Mouse (Mus musculus): ENCODE data around the gene 6030468B19Rik.

- TF ChIP-seq CTCF (IDR thresholded peaks at IDR 0.05; ENCODE audit: low read depth) (0 out of 2 replicates have a peak, but pooled peaks have one; percentile 1), EP300 (IDR thresholded peaks at IDR 0.05; ENCODE audit: low read depth) (no peak)
These were observed 16.1 kb upstream of the 6030468B19Rik start for GRCm38 (mm10) chr11:117781199-117781821.

Measured in liver, embryonic 14.5 days (tissue).